Mouse (Mus musculus): ENCODE results near the gene Rapgefl1. TPM values are rescaled to one million over a fixed set of nuclear protein-coding genes. Genes with fewer than 3 reads are reported as not detected.

The Rapgefl1 gene
- total and polyA plus RNA-seq, 3 experiments: 0.08 to 0.29 TPM; not detected in 1

DNA sequence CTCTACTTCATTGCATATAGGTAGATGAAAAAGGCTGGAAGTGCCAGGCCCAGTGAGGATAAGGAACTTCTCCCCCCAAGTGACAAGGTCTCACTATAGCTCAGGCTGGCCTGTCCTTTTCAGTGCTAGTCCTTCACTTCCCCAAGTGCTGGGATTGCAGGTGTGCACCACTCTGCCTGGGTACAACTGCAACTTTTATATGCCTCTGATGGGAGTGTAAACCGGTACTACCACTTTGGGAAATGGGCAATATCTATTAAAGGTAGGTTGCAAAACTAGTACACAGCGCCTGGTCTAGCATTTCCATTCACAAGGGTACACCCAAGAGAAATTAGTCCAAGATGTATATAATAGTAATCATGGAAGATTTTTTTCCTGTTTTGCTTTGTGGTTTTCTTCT lies 18.1 kb downstream of the Rapgefl1 start:
- no peak overlapping the region for H3K9ac ChIP-seq (ENCODE audit: insufficient read depth, low read depth)
- DNase-seq (ENCODE audit: extremely low read depth): no peak
- H3K36me3 ChIP-seq (replicated peaks in 1 of 2; ENCODE audit: control insufficient read depth in 1 of 2, insufficient read depth in 1 of 2, low read length in 1 of 2): no peaks in the 10 kb centered on the region
- no peaks in the 10 kb centered on the region for H3K27me3 ChIP-seq (replicated peaks)
- dilution Hi-C loops (cut with MboI; ENCODE audit: extremely low pct_ligation_motif_present, extremely low pct_unique_long_range_greater_than_20kb, low sequenced_read_pairs) (no loop called here), in situ Hi-C loops (cut with MboI; ENCODE audit: low pct_ligation_motif_present, low pct_unique_long_range_greater_than_20kb, low sequenced_read_pairs) (no loop called here)
- TF ChIP-seq USF1 (IDR thresholded peaks at IDR 0.05; ENCODE audit: low read depth, low read length) (no peak), SMC3 (IDR thresholded peaks at IDR 0.05; ENCODE audit: low read depth, low read length) (no peak), MYC (IDR thresholded peaks at IDR 0.05; ENCODE audit: low read depth, low read length) (no peak), ETS1 (conservative IDR thresholded peaks at IDR 0.05; ENCODE audit: low read depth, low read length) (no peak), MAX (IDR thresholded peaks at IDR 0.05; ENCODE audit: low read length) (no peak), EP300 (IDR thresholded peaks at IDR 0.05; ENCODE audit: low read length) (no peak), ZC3H11A (IDR thresholded peaks at IDR 0.05; ENCODE audit: low read depth, low read length) (no peak), MAFK (IDR thresholded peaks at IDR 0.05; ENCODE audit: insufficient replicate concordance, low read length) (no peak), CHD1 (IDR thresholded peaks at IDR 0.05; ENCODE audit: low read depth, low read length) (no peak), ZMIZ1 (IDR thresholded peaks at IDR 0.05; ENCODE audit: low read depth, low read length) (no peak), ZNF384 (IDR thresholded peaks at IDR 0.05; ENCODE audit: low read depth, low read length) (no peak), JUN (IDR thresholded peaks at IDR 0.05; ENCODE audit: insufficient read depth, low read depth, low read length) (no peak), BHLHE40 (IDR thresholded peaks at IDR 0.05; ENCODE audit: low read depth, low read length) (no peak), TBP (conservative IDR thresholded peaks at IDR 0.05; ENCODE audit: low read depth, low read length) (no peak), MXI1 (IDR thresholded peaks at IDR 0.05; ENCODE audit: low read depth, low read length) (no peak), CHD2 (IDR thresholded peaks at IDR 0.05; ENCODE audit: low read length) (no peak)
- H3K4me1 ChIP-seq (ENCODE audit: control insufficient read depth in 1 of 2, insufficient read depth in 2 of 2): peaks cover 3 to 4% of the 10 kb centered on the region in 2 experiments; a peak in 2 of 4 replicates
- no peak overlapping the region for H3K4me2 ChIP-seq (ENCODE audit: insufficient read depth, low read depth, poor library complexity, severe bottlenecking)
- no peak overlapping the region for H3K27ac ChIP-seq (ENCODE audit: insufficient read depth, low read depth)
- no peaks in the 10 kb centered on the region for H3K9me3 ChIP-seq (replicated peaks; ENCODE audit: low read length)
- H3K79me2 ChIP-seq (replicated peaks; ENCODE audit: control insufficient read depth, extremely low read depth, insufficient read depth, poor library complexity, severe bottlenecking): no peaks in the 10 kb centered on the region
- no peak overlapping the region for H3K4me3 ChIP-seq (replicated peaks in 1 of 3; ENCODE audit: low read depth in 2 of 3, low read length in 2 of 3, poor library complexity in 1 of 3)

DNA sequence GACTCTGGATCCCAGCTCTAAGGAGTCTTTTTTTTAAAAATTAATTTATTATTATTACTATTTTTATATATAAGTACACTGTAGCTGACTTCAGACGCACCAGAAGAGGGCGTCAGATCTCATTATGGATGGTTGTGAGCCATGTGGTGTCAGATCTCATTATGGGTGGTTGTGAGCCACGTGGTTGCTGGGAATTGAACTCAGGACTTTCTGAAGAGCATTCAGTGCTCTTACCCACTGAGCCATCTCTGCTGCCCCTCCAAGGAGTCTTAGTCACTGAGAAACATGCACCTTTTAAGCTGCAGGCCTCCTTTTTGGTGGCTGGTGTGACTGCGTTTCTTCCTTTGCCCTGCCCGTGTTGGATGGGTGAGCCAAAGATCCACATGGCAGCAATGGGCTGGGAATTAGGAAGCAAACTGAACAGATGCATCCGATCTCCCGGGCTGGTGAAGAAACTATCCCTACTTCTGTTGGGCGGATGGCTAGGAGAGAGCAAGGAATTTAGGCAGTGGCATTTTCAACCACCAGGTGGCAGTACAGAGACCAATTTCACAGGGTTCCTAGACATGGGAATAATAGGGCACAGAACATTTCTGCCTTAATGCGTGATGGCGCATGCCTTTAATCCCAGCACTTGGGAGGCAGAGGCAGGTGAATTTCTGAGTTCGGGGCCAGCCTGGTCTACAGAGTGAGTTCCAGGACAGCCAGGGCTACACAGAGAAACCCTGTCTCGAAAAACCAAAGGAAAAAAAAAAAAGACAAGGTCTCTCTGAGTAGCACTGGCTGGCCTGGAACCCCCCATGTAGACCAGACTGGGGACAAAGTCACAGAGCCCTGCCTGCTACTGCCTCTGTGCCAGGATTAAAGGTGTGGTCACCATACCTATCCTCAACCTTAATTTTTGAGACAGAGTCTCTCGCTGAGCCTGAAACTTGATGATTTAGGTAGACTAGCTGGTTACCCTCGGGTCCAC lies 22.5 kb downstream of the Rapgefl1 start:
- peak; percentile 88 for DNase-seq (ENCODE audit: extremely low read depth)
- H3K4me2 ChIP-seq (ENCODE audit: insufficient read depth, low read depth, poor library complexity, severe bottlenecking): 0 out of 2 replicates have a peak overlapping the region, but pooled peaks have one; percentile 8

More for the DNA sequence above, 22.5 kb downstream of the Rapgefl1 start:
- H3K27me3 ChIP-seq (replicated peaks): no peaks in the 10 kb centered on the region
- H3K9ac ChIP-seq (ENCODE audit: insufficient read depth, low read depth): no peak overlapping the region
- peaks cover 9 to 13% of the 10 kb centered on the region in 2 experiments for H3K4me1 ChIP-seq (ENCODE audit: control insufficient read depth in 1 of 2, insufficient read depth in 2 of 2)
- no peaks in the 10 kb centered on the region; the same call in none of the 2 replicates for H3K79me2 ChIP-seq (replicated peaks; ENCODE audit: control insufficient read depth, extremely low read depth, insufficient read depth, poor library complexity, severe bottlenecking)
- no peak overlapping the region for H3K4me3 ChIP-seq (replicated peaks in 1 of 3; ENCODE audit: low read depth in 2 of 3, low read length in 2 of 3, poor library complexity in 1 of 3)
- no peak overlapping the region for H3K27ac ChIP-seq (ENCODE audit: insufficient read depth, low read depth)
- dilution Hi-C loops (cut with MboI; ENCODE audit: extremely low pct_ligation_motif_present, extremely low pct_unique_long_range_greater_than_20kb, low sequenced_read_pairs): no loop called here
- in situ Hi-C loops (cut with MboI; ENCODE audit: low pct_ligation_motif_present, low pct_unique_long_range_greater_than_20kb, low sequenced_read_pairs): no loop called here
- no peaks in the 10 kb centered on the region for H3K36me3 ChIP-seq (replicated peaks in 1 of 2; ENCODE audit: control insufficient read depth in 1 of 2, insufficient read depth in 1 of 2, low read length in 1 of 2)
- TF ChIP-seq ZNF384 (IDR thresholded peaks at IDR 0.05; ENCODE audit: low read depth, low read length) (peak; percentile 31), EP300 (IDR thresholded peaks at IDR 0.05; ENCODE audit: low read length) (no peak), POLR2A (IDR thresholded peaks at IDR 0.05; ENCODE audit: low read depth, low read length) (no peak), RAD21 (IDR thresholded peaks at IDR 0.05; ENCODE audit: low read depth, low read length) (peak; percentile 49), MXI1 (IDR thresholded peaks at IDR 0.05; ENCODE audit: low read depth, low read length) (peak; percentile 76), PAX5 (IDR thresholded peaks at IDR 0.05; ENCODE audit: low read length) (no peak), GABPA (IDR thresholded peaks at IDR 0.05; ENCODE audit: insufficient replicate concordance, low read depth, low read length) (no peak), MYC (IDR thresholded peaks at IDR 0.05; ENCODE audit: low read depth, low read length) (peak; percentile 98), NELFE (IDR thresholded peaks at IDR 0.05; ENCODE audit: low read depth, low read length) (peak; percentile 59; the same call in 1 of the 2 replicates), SMC3 (IDR thresholded peaks at IDR 0.05; ENCODE audit: low read depth, low read length) (peak; percentile 74), JUN (IDR thresholded peaks at IDR 0.05; ENCODE audit: insufficient read depth, low read depth, low read length) (no peak), MAX (IDR thresholded peaks at IDR 0.05; ENCODE audit: low read length) (peak; percentile 89), SIN3A (IDR thresholded peaks at IDR 0.05; ENCODE audit: low read length) (no peak), UBTF (IDR thresholded peaks at IDR 0.05; ENCODE audit: low read depth, low read length) (no peak), TCF12 (IDR thresholded peaks at IDR 0.05; ENCODE audit: low read depth, low read length) (no peak; the same call in 1 of the 2 replicates), CTCF (conservative IDR thresholded peaks at IDR 0.05 in 1 of 2, IDR thresholded peaks at IDR 0.05 in 1 of 2; ENCODE audit: low read depth in 2 of 2, low read length in 2 of 2) (peak; percentile 87 to 96), MAZ (IDR thresholded peaks at IDR 0.05; ENCODE audit: low read depth, low read length) (no peak), CHD1 (IDR thresholded peaks at IDR 0.05; ENCODE audit: low read depth, low read length) (no peak), USF1 (IDR thresholded peaks at IDR 0.05; ENCODE audit: low read depth, low read length) (peak; percentile 37)
- no peaks in the 10 kb centered on the region for H3K9me3 ChIP-seq (replicated peaks; ENCODE audit: low read length)
